Mouse (Mus musculus): ENCODE measurements at regions not wholly inside any gene's neighbourhood (a gene's known extent, or its start where the extent isn't known, plus 50 kb on each side); places are given as distances from the start of the nearest gene placed in this dataset.

DNA sequence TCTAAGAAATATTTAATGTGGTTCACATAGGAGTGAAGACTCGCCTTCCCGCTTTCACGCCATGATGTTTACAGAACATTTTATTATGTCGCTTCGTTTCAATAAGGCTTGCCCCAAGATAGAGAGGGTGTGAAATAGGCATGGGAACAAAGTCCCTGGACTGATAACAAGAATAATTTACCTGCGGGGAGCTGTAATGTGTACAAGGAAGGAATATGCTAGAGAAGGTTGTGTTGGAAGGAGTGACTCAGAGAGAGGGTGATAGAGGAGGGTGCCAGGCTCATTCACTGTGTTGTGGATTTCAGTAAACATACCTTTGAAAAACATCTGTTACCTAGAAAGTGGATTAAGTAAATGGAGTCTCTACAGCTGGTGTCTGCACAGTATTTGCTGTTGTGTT lies 490.2 kb downstream of the Bnc2 start:
- no peaks in the 10 kb centered on the region for H3K27me3 ChIP-seq (ENCODE audit: control insufficient read depth, insufficient read depth, low read length)
- no peak overlapping the region for H3K27ac ChIP-seq (replicated peaks; ENCODE audit: insufficient read depth, low read depth, low read length)
- H3K9ac ChIP-seq (ENCODE audit: low read depth, low read length), result no peak overlapping the region

DNA sequence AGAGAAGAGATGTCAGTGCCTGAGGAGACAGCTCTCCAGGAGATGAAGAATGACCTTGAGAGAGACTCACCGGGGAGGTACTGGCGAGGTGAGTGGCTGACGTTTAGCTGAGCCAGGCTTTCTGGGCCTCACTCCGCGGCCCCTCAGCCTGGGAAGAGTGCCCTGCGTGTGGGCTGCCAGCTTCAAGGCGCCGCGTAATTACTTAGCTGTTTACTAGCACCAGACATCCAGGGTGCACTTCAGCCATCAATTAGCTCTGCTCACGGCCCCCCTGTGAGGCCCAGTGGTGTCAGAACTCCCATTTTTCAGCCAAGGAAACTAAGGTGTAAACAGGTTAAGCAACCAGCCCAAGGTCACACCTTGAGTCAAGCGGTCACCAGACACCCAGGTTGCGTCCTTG lies 485.8 kb downstream of the Bnc2 start:
- Histone ChIP-seq H3K79me2 (ENCODE audit: control insufficient read depth, insufficient read depth, low read length) (no peaks in the 10 kb centered on the region), H3K4me3 (ENCODE audit: insufficient read depth, low read depth, low read length) (no peak overlapping the region), H3K36me3 (ENCODE audit: control insufficient read depth, insufficient read depth, low read length) (no peaks in the 10 kb centered on the region), H3K4me1 (ENCODE audit: control insufficient read depth, insufficient read depth, low read length) (no peaks in the 10 kb centered on the region), H3K27me3 (ENCODE audit: control insufficient read depth, insufficient read depth, low read length) (no peaks in the 10 kb centered on the region), H3K27ac (replicated peaks; ENCODE audit: insufficient read depth, low read depth, low read length) (no peak overlapping the region), H3K9ac (ENCODE audit: low read depth, low read length) (no peak overlapping the region)
- TF ChIP-seq POLR2A (IDR thresholded peaks at IDR 0.05; ENCODE audit: extremely low read depth, insufficient read depth, low read length), result no peak
- TF ChIP-seq CTCF (IDR thresholded peaks at IDR 0.05; ENCODE audit: low read depth, low read length), result no peak
- DNase-seq (ENCODE audit: extremely low read depth, low read depth, low spot score), result no peak
- 86% methylated on average over 12 of the region's 12 CpGs for WGBS

More for the DNA sequence above, 490.2 kb downstream of the Bnc2 start:
- Histone ChIP-seq H3K4me1 (ENCODE audit: control insufficient read depth, insufficient read depth, low read length) (no peaks in the 10 kb centered on the region), H3K36me3 (ENCODE audit: control insufficient read depth, insufficient read depth, low read length) (no peaks in the 10 kb centered on the region), H3K4me3 (ENCODE audit: insufficient read depth, low read depth, low read length) (no peak overlapping the region), H3K79me2 (ENCODE audit: control insufficient read depth, insufficient read depth, low read length) (no peaks in the 10 kb centered on the region)
- TF ChIP-seq POLR2A (IDR thresholded peaks at IDR 0.05; ENCODE audit: extremely low read depth, insufficient read depth, low read length) (no peak), CTCF (IDR thresholded peaks at IDR 0.05; ENCODE audit: low read depth, low read length) (no peak)
- no peak for DNase-seq (ENCODE audit: extremely low read depth, low read depth, low spot score)
- WGBS, result 88% methylated on average over 6 of the region's 6 CpGs

DNA sequence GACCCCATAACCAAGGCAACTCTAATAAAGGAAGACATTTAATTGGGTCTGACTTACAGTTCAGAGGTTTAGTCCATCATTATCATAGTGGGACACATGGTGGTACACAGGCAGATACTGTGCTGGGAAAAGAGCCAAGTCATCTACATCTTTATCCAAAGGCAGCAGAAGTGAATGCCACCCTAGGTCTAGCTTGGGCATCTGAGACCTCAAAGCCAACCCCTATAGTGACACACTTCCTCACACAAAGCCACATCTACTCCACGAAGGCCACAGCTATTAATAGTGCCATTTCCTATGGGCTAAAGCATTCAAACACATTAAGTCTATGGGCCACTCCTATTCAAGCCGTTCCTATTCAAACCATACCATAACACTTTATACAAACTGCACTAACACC lies 483.8 kb downstream of the Bnc2 start:
- no peaks in the 10 kb centered on the region for H3K27me3 ChIP-seq (ENCODE audit: control insufficient read depth, insufficient read depth, low read length)
- TF ChIP-seq POLR2A (IDR thresholded peaks at IDR 0.05; ENCODE audit: extremely low read depth, insufficient read depth, low read length), result no peak
- no peak for TF ChIP-seq CTCF (IDR thresholded peaks at IDR 0.05; ENCODE audit: low read depth, low read length)
- H3K36me3 ChIP-seq (ENCODE audit: control insufficient read depth, insufficient read depth, low read length), result no peaks in the 10 kb centered on the region
- no peak for DNase-seq (ENCODE audit: extremely low read depth, low read depth, low spot score)
- no peaks in the 10 kb centered on the region for H3K4me1 ChIP-seq (ENCODE audit: control insufficient read depth, insufficient read depth, low read length)
- no peak overlapping the region for H3K9ac ChIP-seq (ENCODE audit: low read depth, low read length)
- H3K79me2 ChIP-seq (ENCODE audit: control insufficient read depth, insufficient read depth, low read length), result no peaks in the 10 kb centered on the region
- WGBS, result 79% methylated on average over 2 of the region's 2 CpGs
- H3K27ac ChIP-seq (replicated peaks; ENCODE audit: insufficient read depth, low read depth, low read length), result no peak overlapping the region
- H3K4me3 ChIP-seq (ENCODE audit: insufficient read depth, low read depth, low read length), result no peak overlapping the region

DNA sequence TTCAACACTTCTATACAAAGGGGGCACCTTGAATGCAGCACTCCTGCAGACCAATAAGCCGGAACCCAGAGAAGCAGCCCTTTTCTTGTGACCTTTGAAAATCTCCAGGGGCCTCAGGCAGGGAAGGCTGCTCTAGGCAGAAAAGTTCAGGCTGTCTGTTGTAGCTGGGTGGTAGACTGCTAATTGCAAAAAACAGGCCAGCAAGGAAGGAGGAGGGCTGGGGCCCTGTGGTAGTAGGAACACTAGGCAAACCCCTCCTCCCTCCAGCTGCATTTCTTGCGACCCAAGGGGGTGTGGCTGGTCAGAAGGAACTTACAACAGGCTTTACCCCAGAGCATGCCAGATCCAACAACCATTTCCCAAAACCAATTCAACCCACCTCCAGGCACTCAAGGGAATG lies 482.8 kb downstream of the Bnc2 start:
- TF ChIP-seq POLR2A (IDR thresholded peaks at IDR 0.05; ENCODE audit: extremely low read depth, insufficient read depth, low read length) (no peak), CTCF (IDR thresholded peaks at IDR 0.05; ENCODE audit: low read depth, low read length) (no peak)
- 90% methylated on average over 2 of the region's 2 CpGs for WGBS

DNA sequence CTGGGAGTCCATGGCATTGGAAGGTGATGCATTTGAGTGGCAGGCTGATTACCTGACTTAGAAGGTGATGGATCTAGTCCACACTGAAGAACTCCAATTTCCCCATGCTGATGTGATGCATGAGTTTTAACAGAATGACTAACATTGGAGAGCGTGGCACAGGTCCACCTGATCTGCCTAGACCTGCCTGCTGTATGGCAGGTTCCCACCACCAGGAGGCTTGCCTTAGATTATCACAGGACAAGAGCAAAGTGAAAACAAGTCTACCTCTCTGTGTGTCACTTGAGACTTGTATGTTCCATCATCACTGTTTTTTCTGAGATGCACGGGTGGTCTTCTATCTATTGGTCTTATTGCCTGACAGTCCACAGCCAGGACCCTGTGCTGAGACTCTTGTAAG lies 478.3 kb downstream of the Bnc2 start:
- TF ChIP-seq CTCF (IDR thresholded peaks at IDR 0.05; ENCODE audit: low read depth, low read length), result no peak
- TF ChIP-seq POLR2A (IDR thresholded peaks at IDR 0.05; ENCODE audit: extremely low read depth, insufficient read depth, low read length), result no peak
- DNase-seq (ENCODE audit: extremely low read depth, low read depth, low spot score), result no peak
- H3K27me3 ChIP-seq (ENCODE audit: control insufficient read depth, insufficient read depth, low read length), result no peaks in the 10 kb centered on the region
- H3K4me1 ChIP-seq (ENCODE audit: control insufficient read depth, insufficient read depth, low read length), result no peaks in the 10 kb centered on the region
- no peak overlapping the region for H3K9ac ChIP-seq (ENCODE audit: low read depth, low read length)
- no peak overlapping the region for H3K27ac ChIP-seq (replicated peaks; ENCODE audit: insufficient read depth, low read depth, low read length)
- 87% methylated on average over 2 of the region's 2 CpGs for WGBS
- no peaks in the 10 kb centered on the region for H3K79me2 ChIP-seq (ENCODE audit: control insufficient read depth, insufficient read depth, low read length)
- H3K4me3 ChIP-seq (ENCODE audit: insufficient read depth, low read depth, low read length), result no peak overlapping the region
- no peaks in the 10 kb centered on the region for H3K36me3 ChIP-seq (ENCODE audit: control insufficient read depth, insufficient read depth, low read length)

More for the DNA sequence above, 482.8 kb downstream of the Bnc2 start:
- Histone ChIP-seq H3K27me3 (ENCODE audit: control insufficient read depth, insufficient read depth, low read length) (no peaks in the 10 kb centered on the region), H3K4me1 (ENCODE audit: control insufficient read depth, insufficient read depth, low read length) (no peaks in the 10 kb centered on the region), H3K79me2 (ENCODE audit: control insufficient read depth, insufficient read depth, low read length) (no peaks in the 10 kb centered on the region), H3K27ac (replicated peaks; ENCODE audit: insufficient read depth, low read depth, low read length) (no peak overlapping the region), H3K36me3 (ENCODE audit: control insufficient read depth, insufficient read depth, low read length) (no peaks in the 10 kb centered on the region), H3K4me3 (ENCODE audit: insufficient read depth, low read depth, low read length) (no peak overlapping the region), H3K9ac (ENCODE audit: low read depth, low read length) (no peak overlapping the region)
- no peak for DNase-seq (ENCODE audit: extremely low read depth, low read depth, low spot score)

DNA sequence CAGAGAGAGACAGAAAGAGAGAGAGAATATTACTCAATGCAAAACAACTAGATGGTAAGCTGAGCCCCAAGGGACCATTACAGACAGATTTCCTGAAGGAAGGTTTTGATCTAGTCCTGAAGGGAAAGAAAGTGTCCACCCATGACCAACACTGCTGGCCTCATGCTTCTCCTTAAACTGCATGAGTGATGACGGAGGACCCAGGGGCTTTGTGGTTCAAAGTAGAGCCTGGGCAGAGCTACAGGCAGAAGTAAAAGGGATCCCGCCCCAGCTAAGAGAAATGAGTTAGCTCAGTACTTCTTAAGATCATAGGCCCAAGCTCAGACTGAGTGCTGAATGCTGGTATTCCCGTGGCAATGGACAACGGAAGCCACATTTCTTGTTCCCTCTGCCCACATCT lies 476.9 kb downstream of the Bnc2 start:
- no peak overlapping the region for H3K9ac ChIP-seq (ENCODE audit: low read depth, low read length)
- no peaks in the 10 kb centered on the region for H3K36me3 ChIP-seq (ENCODE audit: control insufficient read depth, insufficient read depth, low read length)
- TF ChIP-seq CTCF (IDR thresholded peaks at IDR 0.05; ENCODE audit: low read depth, low read length) (no peak), POLR2A (IDR thresholded peaks at IDR 0.05; ENCODE audit: extremely low read depth, insufficient read depth, low read length) (no peak)
- no peak overlapping the region for H3K27ac ChIP-seq (replicated peaks; ENCODE audit: insufficient read depth, low read depth, low read length)
- H3K4me1 ChIP-seq (ENCODE audit: control insufficient read depth, insufficient read depth, low read length), result no peaks in the 10 kb centered on the region
- WGBS, result 84% methylated on average over 4 of the region's 4 CpGs
- H3K4me3 ChIP-seq (ENCODE audit: insufficient read depth, low read depth, low read length), result no peak overlapping the region
- no peaks in the 10 kb centered on the region for H3K79me2 ChIP-seq (ENCODE audit: control insufficient read depth, insufficient read depth, low read length)
- no peak for DNase-seq (ENCODE audit: extremely low read depth, low read depth, low spot score)
- no peaks in the 10 kb centered on the region for H3K27me3 ChIP-seq (ENCODE audit: control insufficient read depth, insufficient read depth, low read length)

Measured in liver, adult 2 months (tissue).